Mouse (Mus musculus): ENCODE results near the gene Kalrn. TPM values are rescaled to one million over a fixed set of nuclear protein-coding genes. Genes with fewer than 3 reads are reported as not detected.

The Kalrn gene
- polyA plus RNA-seq, 1 experiment from 2014 or later: 16.8 TPM

- Histone ChIP-seq H3K9me3 (ENCODE audit: control insufficient read depth, low read length) (no peaks in the 10 kb centered on the region), H3K4me2 (no peak overlapping the region), H3K4me3 (ENCODE audit: low read depth, low read length) (no peak overlapping the region), H3K27ac (ENCODE audit: low read depth, low read length) (no peak overlapping the region), H3K9ac (ENCODE audit: low read length) (no peak overlapping the region), H3K27me3 (ENCODE audit: control insufficient read depth, insufficient read depth, low read length) (no peaks in the 10 kb centered on the region), H3K4me1 (ENCODE audit: control insufficient read depth, insufficient read depth, low read length) (no peaks in the 10 kb centered on the region), H3K36me3 (ENCODE audit: control insufficient read depth, insufficient read depth, low read length) (no peaks in the 10 kb centered on the region)
- DNase-seq (ENCODE audit: low spot score, missing footprints) (peak; percentile 53), ATAC-seq (ENCODE audit: low FRiP score) (no peak)
- 84% methylated on average over 2 of the region's 2 CpGs for WGBS
Observed at GRCm38 (mm10) chr16:34592696-34593095, 19.4 kb upstream of the Kalrn start.

DNA sequence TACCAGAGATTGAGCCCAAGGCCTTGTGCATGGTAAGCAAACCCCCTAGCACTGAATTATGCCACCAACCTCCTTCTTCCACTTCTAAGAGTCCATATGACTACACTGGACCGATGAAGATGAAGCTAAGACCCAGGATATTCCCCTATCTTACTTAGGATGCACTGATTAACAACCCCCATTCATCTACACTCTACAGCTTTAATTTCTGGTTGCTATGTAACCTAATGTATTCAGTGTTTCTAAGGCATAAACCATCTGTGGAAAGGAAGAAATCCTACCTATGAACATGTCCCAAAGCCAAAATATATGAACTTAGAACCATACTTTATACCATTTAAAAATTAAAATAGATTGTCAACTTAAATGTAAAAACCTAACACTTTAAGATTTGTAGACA is 18.6 kb upstream of the Kalrn start:
- Histone ChIP-seq H3K9ac (ENCODE audit: low read length) (no peak overlapping the region), H3K36me3 (ENCODE audit: control insufficient read depth, insufficient read depth, low read length) (no peaks in the 10 kb centered on the region), H3K9me3 (ENCODE audit: control insufficient read depth, low read length) (no peaks in the 10 kb centered on the region), H3K4me1 (ENCODE audit: control insufficient read depth, insufficient read depth, low read length) (no peaks in the 10 kb centered on the region), H3K27ac (ENCODE audit: low read depth, low read length) (no peak overlapping the region), H3K4me3 (ENCODE audit: low read depth, low read length) (no peak overlapping the region), H3K27me3 (ENCODE audit: control insufficient read depth, insufficient read depth, low read length) (no peaks in the 10 kb centered on the region), H3K4me2 (no peak overlapping the region)
- no peak for ATAC-seq (ENCODE audit: low FRiP score)
- peak; percentile 73 for DNase-seq (ENCODE audit: low spot score, missing footprints)
- WGBS: 92% methylated on average over 1 of the region's 1 CpGs

GRCm38 (mm10) chr16:34579671-34580326 is 6.5 kb upstream of the Kalrn start:
- no peaks in the 10 kb centered on the region; the same call in 1 of the 2 replicates for H3K4me1 ChIP-seq (ENCODE audit: control insufficient read depth, insufficient read depth, low read length)
- H3K9me3 ChIP-seq (ENCODE audit: control insufficient read depth, low read length): no peaks in the 10 kb centered on the region
- no peaks in the 10 kb centered on the region for H3K36me3 ChIP-seq (ENCODE audit: control insufficient read depth, insufficient read depth, low read length)
- DNase-seq (ENCODE audit: low spot score, missing footprints) (peak; percentile 57), ATAC-seq (ENCODE audit: low FRiP score) (no peak)
- no peak overlapping the region for H3K9ac ChIP-seq (ENCODE audit: low read length)
- no peak overlapping the region for H3K4me2 ChIP-seq
- no peak overlapping the region for H3K4me3 ChIP-seq (ENCODE audit: low read depth, low read length)
- H3K27ac ChIP-seq (ENCODE audit: low read depth, low read length): no peak overlapping the region
- no peaks in the 10 kb centered on the region for H3K27me3 ChIP-seq (ENCODE audit: control insufficient read depth, insufficient read depth, low read length)
- 91% methylated on average over 4 of the region's 4 CpGs for WGBS

DNA sequence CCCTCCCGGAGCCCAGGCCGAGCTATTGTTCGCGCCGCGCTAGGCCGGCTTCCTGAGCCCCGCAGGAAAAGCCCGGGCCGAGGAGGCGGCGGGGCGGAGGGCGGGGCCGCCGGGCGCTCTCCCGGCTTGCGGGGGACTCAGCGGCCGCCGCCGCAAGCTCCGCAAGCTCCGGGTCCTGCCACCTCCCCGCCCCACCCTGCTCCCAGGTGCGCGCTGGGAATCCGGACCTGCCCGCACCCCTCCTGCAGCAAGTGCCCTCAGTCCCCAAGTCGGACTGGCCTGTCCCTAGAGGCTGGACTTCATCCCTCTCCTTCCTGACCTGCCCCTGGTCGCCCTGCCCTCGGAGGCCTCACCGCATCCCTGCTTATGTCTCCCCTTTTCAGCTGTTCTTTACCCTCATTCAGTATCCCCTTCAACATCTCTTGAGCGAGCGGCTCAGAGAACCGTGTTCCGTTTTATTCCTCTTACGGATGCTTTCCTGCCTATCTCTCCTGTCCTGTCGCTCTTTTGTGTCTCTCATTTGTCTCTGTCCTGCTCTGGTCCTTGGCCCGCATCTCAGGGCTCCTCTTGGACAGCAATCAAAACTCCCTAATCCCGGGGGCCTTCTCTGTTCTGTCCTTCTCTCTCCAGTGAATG is 642 bp upstream of the Kalrn start:
- no peaks in the 10 kb centered on the region for H3K9me3 ChIP-seq (ENCODE audit: control insufficient read depth, low read length)
- WGBS: under 1% methylated on average over 29 of the region's 42 CpGs
- H3K36me3 ChIP-seq (ENCODE audit: control insufficient read depth, insufficient read depth, low read length): no peaks in the 10 kb centered on the region
- H3K4me2 ChIP-seq: peak overlapping the region; percentile 84
- H3K9ac ChIP-seq (ENCODE audit: low read length): peak overlapping the region; percentile 99
- no peaks in the 10 kb centered on the region for H3K27me3 ChIP-seq (ENCODE audit: control insufficient read depth, insufficient read depth, low read length)
- H3K4me1 ChIP-seq (ENCODE audit: control insufficient read depth, insufficient read depth, low read length): peaks cover 13% of the 10 kb centered on the region
- H3K4me3 ChIP-seq (ENCODE audit: low read depth, low read length): peak overlapping the region; percentile 92
- peak; percentile 25 for ATAC-seq (ENCODE audit: low FRiP score)
- peak; percentile 95 for DNase-seq (ENCODE audit: low spot score, missing footprints)
- H3K27ac ChIP-seq (ENCODE audit: low read depth, low read length): peak overlapping the region; percentile 82

GRCm38 (mm10) chr16:34572406-34573150 is 754 bp downstream of the Kalrn start:
- Histone ChIP-seq H3K4me1 (ENCODE audit: control insufficient read depth, insufficient read depth, low read length) (peaks cover 13% of the 10 kb centered on the region), H3K4me2 (peak overlapping the region; percentile 84), H3K9ac (ENCODE audit: low read length) (peak overlapping the region; percentile 99), H3K9me3 (ENCODE audit: control insufficient read depth, low read length) (no peaks in the 10 kb centered on the region), H3K36me3 (ENCODE audit: control insufficient read depth, insufficient read depth, low read length) (no peaks in the 10 kb centered on the region), H3K27ac (ENCODE audit: low read depth, low read length) (peak overlapping the region; percentile 82), H3K4me3 (ENCODE audit: low read depth, low read length) (peak overlapping the region; percentile 92), H3K27me3 (ENCODE audit: control insufficient read depth, insufficient read depth, low read length) (no peaks in the 10 kb centered on the region)
- ATAC-seq (ENCODE audit: low FRiP score) (peak; percentile 25), DNase-seq (ENCODE audit: low spot score, missing footprints) (peak; percentile 97)
- WGBS: under 1% methylated on average over 61 of the region's 61 CpGs

DNA sequence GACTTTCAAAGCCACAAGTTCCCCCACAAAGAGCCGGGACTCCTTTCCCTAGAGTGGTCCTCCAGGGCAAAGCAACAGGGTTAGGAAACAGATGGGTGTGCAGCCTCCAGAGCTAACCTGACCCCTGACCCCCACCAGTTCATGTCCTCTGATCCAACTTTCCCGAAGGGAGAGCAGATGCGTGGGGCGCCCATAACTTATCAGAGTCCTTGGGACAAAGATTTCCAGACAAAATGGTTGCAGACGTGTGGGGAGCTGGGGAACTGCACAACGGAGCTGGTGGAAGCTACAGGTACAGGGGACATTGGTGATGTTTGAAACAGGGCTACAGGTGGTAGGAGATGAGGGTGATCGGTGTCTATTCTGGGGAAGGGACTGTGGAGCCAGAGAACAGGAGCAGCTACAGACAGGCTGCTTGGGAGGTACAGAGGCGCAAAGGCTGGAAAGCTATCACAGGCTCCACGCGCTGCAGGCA is 1.4 kb downstream of the Kalrn start:
- peak overlapping the region; percentile 99 for H3K9ac ChIP-seq (ENCODE audit: low read length)
- ATAC-seq (ENCODE audit: low FRiP score) (peak; percentile 3; the same call in 1 of the 2 replicates), DNase-seq (ENCODE audit: low spot score, missing footprints) (peak; percentile 96)
- H3K4me2 ChIP-seq: peak overlapping the region; percentile 84
- H3K9me3 ChIP-seq (ENCODE audit: control insufficient read depth, low read length): no peaks in the 10 kb centered on the region
- H3K27ac ChIP-seq (ENCODE audit: low read depth, low read length): no peak overlapping the region
- WGBS: 0% methylated on average over 10 of the region's 10 CpGs
- no peaks in the 10 kb centered on the region for H3K27me3 ChIP-seq (ENCODE audit: control insufficient read depth, insufficient read depth, low read length)
- H3K4me1 ChIP-seq (ENCODE audit: control insufficient read depth, insufficient read depth, low read length): peaks cover 13% of the 10 kb centered on the region
- H3K36me3 ChIP-seq (ENCODE audit: control insufficient read depth, insufficient read depth, low read length): no peaks in the 10 kb centered on the region
- peak overlapping the region; percentile 92 for H3K4me3 ChIP-seq (ENCODE audit: low read depth, low read length)

GRCm38 (mm10) chr16:34569897-34570296 is 3.4 kb downstream of the Kalrn start:
- no peak overlapping the region for H3K4me3 ChIP-seq (ENCODE audit: low read depth, low read length)
- H3K9ac ChIP-seq (ENCODE audit: low read length): no peak overlapping the region
- no peaks in the 10 kb centered on the region for H3K27me3 ChIP-seq (ENCODE audit: control insufficient read depth, insufficient read depth, low read length)
- 59% methylated on average over 2 of the region's 2 CpGs for WGBS
- H3K4me2 ChIP-seq: no peak overlapping the region
- H3K36me3 ChIP-seq (ENCODE audit: control insufficient read depth, insufficient read depth, low read length): no peaks in the 10 kb centered on the region
- ATAC-seq (ENCODE audit: low FRiP score): no peak
- H3K4me1 ChIP-seq (ENCODE audit: control insufficient read depth, insufficient read depth, low read length): peaks cover 25% of the 10 kb centered on the region
- H3K27ac ChIP-seq (ENCODE audit: low read depth, low read length): no peak overlapping the region
- DNase-seq (ENCODE audit: low spot score, missing footprints): no peak
- H3K9me3 ChIP-seq (ENCODE audit: control insufficient read depth, low read length): no peaks in the 10 kb centered on the region

DNA sequence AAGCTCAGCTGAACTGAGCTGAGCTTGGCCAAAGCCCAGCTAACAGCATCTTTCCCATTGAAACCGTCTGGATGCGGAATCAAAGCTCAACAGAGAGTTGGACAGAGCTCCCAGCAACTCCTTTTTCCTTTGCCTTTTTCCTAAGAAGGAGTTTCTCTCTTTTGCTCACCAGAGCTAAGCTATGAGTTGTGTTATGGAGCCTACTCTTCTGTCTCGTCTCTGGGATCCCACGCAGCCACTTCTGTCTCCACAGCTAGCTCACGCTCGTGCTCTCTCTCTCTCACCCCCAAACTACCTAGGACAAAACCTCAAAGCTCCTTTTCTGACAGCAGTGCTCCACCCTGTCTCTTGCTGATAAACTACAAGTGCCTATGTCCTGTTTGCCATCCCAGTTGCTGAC is 4.5 kb downstream of the Kalrn start:
- Histone ChIP-seq H3K27me3 (ENCODE audit: control insufficient read depth, insufficient read depth, low read length) (no peaks in the 10 kb centered on the region), H3K4me3 (ENCODE audit: low read depth, low read length) (no peak overlapping the region), H3K9ac (ENCODE audit: low read length) (no peak overlapping the region), H3K36me3 (ENCODE audit: control insufficient read depth, insufficient read depth, low read length) (no peaks in the 10 kb centered on the region), H3K9me3 (ENCODE audit: control insufficient read depth, low read length) (no peaks in the 10 kb centered on the region), H3K27ac (ENCODE audit: low read depth, low read length) (no peak overlapping the region), H3K4me2 (no peak overlapping the region), H3K4me1 (ENCODE audit: control insufficient read depth, insufficient read depth, low read length) (peaks cover 22% of the 10 kb centered on the region)
- ATAC-seq (ENCODE audit: low FRiP score) (no peak), DNase-seq (ENCODE audit: low spot score, missing footprints) (no peak)
- 74% methylated on average over 6 of the region's 6 CpGs for WGBS

Data from midbrain, embryonic 11.5 days (tissue).